Mouse (Mus musculus): ENCODE data around the gene Tcl1. TPM values are rescaled to one million over a fixed set of nuclear protein-coding genes. Genes with fewer than 3 reads are reported as not detected.
"Not testable (repeated sequence)": the region's sequence is repeated elsewhere in the genome, so short reads cannot be mapped to it uniquely, and the experiment has no call there.

Gene Tcl1
- polyA plus RNA-seq, 1 experiment from 2014 or later: not detected

DNA sequence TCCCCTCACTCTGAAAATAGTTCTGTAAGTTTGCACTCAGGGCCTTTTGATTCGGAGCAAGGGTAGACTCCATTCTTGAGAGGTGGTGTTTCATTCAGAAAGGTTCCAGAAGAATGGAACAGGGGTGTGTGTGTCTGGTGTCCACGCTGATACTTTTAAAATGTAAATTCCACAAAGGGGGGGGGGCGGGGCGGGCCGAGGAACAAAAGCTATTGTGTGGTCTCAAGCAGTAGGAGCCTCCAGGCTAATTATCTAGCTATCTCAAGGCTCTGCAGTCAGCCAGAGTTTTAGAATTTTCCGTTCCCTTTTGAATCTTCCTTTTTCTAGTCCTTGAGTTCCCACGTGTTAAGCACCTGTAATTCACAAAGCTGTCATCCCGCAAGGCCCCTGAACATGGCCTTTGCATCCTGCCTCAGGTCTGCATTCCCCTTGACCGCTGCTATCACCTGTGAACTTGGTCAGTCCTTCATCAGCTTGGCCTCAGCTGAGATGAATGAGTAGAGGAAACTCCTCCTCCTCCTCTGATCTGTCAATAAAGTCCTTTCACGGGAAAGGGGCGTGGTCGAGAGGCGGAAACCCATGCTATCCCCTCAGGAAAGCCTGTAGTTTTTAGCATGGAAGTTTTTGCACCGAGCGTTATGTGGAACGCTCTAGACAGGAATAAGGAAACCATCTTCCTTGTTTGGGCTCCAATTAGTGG lies 2.2 kb upstream of the Tcl1 start:
- no peak for ATAC-seq (ENCODE audit: low FRiP score, low read depth)
- Histone ChIP-seq H3K36me3 (no peaks in the 10 kb centered on the region), H3K9me3 (no peaks in the 10 kb centered on the region), H3K4me2 (no peak overlapping the region), H3K27ac (replicated peaks) (no peak overlapping the region), H3K27me3 (no peaks in the 10 kb centered on the region), H3K4me3 (no peak overlapping the region), H3K4me1 (replicated peaks) (no peaks in the 10 kb centered on the region), H3K9ac (no peak overlapping the region)
- WGBS: 40% methylated on average over 16 of the region's 16 CpGs

GRCm38 (mm10) chr12:105217101-105217760 lies 5.4 kb downstream of the Tcl1 start:
- no peak overlapping the region for H3K4me2 ChIP-seq
- H3K36me3 ChIP-seq: no peaks in the 10 kb centered on the region
- H3K9me3 ChIP-seq: no peaks in the 10 kb centered on the region
- H3K27ac ChIP-seq (replicated peaks): no peak overlapping the region
- no peak overlapping the region for H3K4me3 ChIP-seq
- no peaks in the 10 kb centered on the region for H3K27me3 ChIP-seq
- no peak overlapping the region for H3K9ac ChIP-seq
- no peak for ATAC-seq (ENCODE audit: low FRiP score, low read depth)
- no peaks in the 10 kb centered on the region for H3K4me1 ChIP-seq (replicated peaks)
- WGBS: 90% methylated on average over 7 of the region's 7 CpGs

GRCm38 (mm10) chr12:105209231-105209630 lies 13.4 kb downstream of the Tcl1 start:
- Histone ChIP-seq H3K9me3 (no peaks in the 10 kb centered on the region), H3K36me3 (no peaks in the 10 kb centered on the region), H3K4me1 (replicated peaks) (no peaks in the 10 kb centered on the region), H3K27me3 (no peaks in the 10 kb centered on the region), H3K4me3 (no peak overlapping the region), H3K9ac (no peak overlapping the region), H3K27ac (replicated peaks) (no peak overlapping the region), H3K4me2 (no peak overlapping the region)
- WGBS: 95% methylated on average over 7 of the region's 7 CpGs
- no peak for ATAC-seq (ENCODE audit: low FRiP score, low read depth)

GRCm38 (mm10) chr12:105208441-105208840 lies 14.2 kb downstream of the Tcl1 start:
- WGBS: 91% methylated on average over 1 of the region's 1 CpGs
- H3K4me1 ChIP-seq (replicated peaks): no peaks in the 10 kb centered on the region
- ATAC-seq (ENCODE audit: low FRiP score, low read depth): no peak

DNA sequence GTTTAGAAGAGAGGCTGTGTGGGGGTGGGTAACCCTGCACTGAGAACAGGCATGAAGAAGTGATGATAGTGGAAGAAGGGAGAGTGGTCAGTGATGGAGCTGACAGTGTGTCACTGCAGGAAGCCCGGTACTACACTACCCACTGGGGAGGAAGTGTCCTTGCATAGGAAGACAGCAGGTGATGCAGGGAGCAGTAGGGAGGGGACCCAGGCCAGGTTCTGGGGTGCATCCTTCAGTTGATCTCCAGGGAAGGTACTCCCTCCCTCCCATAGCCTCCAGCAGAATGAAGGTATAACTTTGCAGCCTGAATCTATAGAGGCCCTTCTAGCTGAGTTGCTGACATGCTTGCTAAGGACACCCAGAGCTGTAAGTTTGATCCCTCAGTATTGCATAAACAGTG lies 15.5 kb downstream of the Tcl1 start:
- 74% methylated on average over 1 of the region's 1 CpGs for WGBS
- Histone ChIP-seq H3K9ac (no peak overlapping the region), H3K27me3 (no peaks in the 10 kb centered on the region), H3K4me1 (replicated peaks) (no peaks in the 10 kb centered on the region), H3K4me3 (no peak overlapping the region), H3K27ac (replicated peaks) (no peak overlapping the region), H3K9me3 (no peaks in the 10 kb centered on the region), H3K36me3 (no peaks in the 10 kb centered on the region), H3K4me2 (no peak overlapping the region)
- ATAC-seq (ENCODE audit: low FRiP score, low read depth): no peak

More at GRCm38 (mm10) chr12:105208441-105208840, 14.2 kb downstream of the Tcl1 start:
- H3K9me3 ChIP-seq: no peaks in the 10 kb centered on the region
- no peak overlapping the region for H3K4me2 ChIP-seq
- H3K9ac ChIP-seq: no peak overlapping the region
- H3K36me3 ChIP-seq: no peaks in the 10 kb centered on the region
- no peaks in the 10 kb centered on the region for H3K27me3 ChIP-seq
- H3K27ac ChIP-seq (replicated peaks): no peak overlapping the region
- no peak overlapping the region for H3K4me3 ChIP-seq

DNA sequence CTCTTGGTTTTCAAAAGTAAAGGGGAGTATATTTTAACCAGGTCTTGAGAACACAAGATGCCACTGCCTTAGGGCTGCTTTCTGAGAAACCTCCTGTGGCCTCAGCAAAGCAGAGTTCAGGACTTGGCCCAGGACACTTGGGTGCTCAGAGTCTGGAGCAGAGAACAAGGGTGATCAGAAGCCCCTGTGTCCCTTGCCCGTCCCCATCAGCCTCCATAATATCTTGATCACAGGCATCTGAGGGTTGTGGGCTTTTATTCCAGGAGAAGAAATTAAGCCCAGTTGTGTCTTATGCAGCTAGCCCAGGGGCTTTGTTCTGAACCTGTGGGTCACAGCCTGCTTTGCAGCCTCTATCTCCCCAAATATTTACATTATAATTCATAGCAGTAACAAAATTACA lies 20.9 kb downstream of the Tcl1 start, which contains the start of gene Tcl1b4:
Gene Tcl1b4, plus strand, starts transcription at position 301 of the 400 bp plus-strand sequence.
- not testable (repeated sequence) for H3K27me3 ChIP-seq; H3K4me2 ChIP-seq; H3K9me3 ChIP-seq; H3K9ac ChIP-seq; H3K27ac ChIP-seq (replicated peaks); ATAC-seq (ENCODE audit: low FRiP score, low read depth); H3K4me3 ChIP-seq; H3K4me1 ChIP-seq (replicated peaks); H3K36me3 ChIP-seq
- 92% methylated on average over 1 of the region's 1 CpGs for WGBS

- H3K27me3 ChIP-seq; H3K27ac ChIP-seq (replicated peaks); H3K9me3 ChIP-seq; H3K9ac ChIP-seq; H3K4me2 ChIP-seq; H3K4me1 ChIP-seq (replicated peaks); H3K36me3 ChIP-seq; H3K4me3 ChIP-seq; ATAC-seq (ENCODE audit: low FRiP score, low read depth): not testable (repeated sequence)
- 14% methylated on average over 7 of the region's 7 CpGs for WGBS
Measured at GRCm38 (mm10) chr12:105199684-105200497, 22.7 kb downstream of the Tcl1 start.

- H3K4me2 ChIP-seq; H3K36me3 ChIP-seq; H3K27me3 ChIP-seq; H3K9ac ChIP-seq; H3K4me3 ChIP-seq; ATAC-seq (ENCODE audit: low FRiP score, low read depth); H3K9me3 ChIP-seq; H3K27ac ChIP-seq (replicated peaks); H3K4me1 ChIP-seq (replicated peaks): not testable (repeated sequence)
- 96% methylated on average over 6 of the region's 6 CpGs for WGBS
Measured at GRCm38 (mm10) chr12:105190743-105191142, 31.9 kb downstream of the Tcl1 start, which contains the start of gene Tcl1b3. Gene Tcl1b3 (plus strand): TSS chr12:105191043.

GRCm38 (mm10) chr12:105188980-105189379 lies 33.6 kb downstream of the Tcl1 start:
- H3K27me3 ChIP-seq; H3K36me3 ChIP-seq; ATAC-seq (ENCODE audit: low FRiP score, low read depth); H3K4me3 ChIP-seq; H3K4me2 ChIP-seq; H3K4me1 ChIP-seq (replicated peaks); H3K9me3 ChIP-seq; H3K27ac ChIP-seq (replicated peaks); H3K9ac ChIP-seq: not testable (repeated sequence)
- 57% methylated on average over 2 of the region's 2 CpGs for WGBS

GRCm38 (mm10) chr12:105181040-105181644 lies 41.5 kb downstream of the Tcl1 start:
- not testable (repeated sequence) for H3K36me3 ChIP-seq; H3K4me1 ChIP-seq (replicated peaks); H3K9me3 ChIP-seq; H3K4me2 ChIP-seq; H3K27ac ChIP-seq (replicated peaks); ATAC-seq (ENCODE audit: low FRiP score, low read depth); H3K9ac ChIP-seq; H3K4me3 ChIP-seq; H3K27me3 ChIP-seq
- 71% methylated on average over 4 of the region's 4 CpGs for WGBS

- not testable (repeated sequence) for H3K27ac ChIP-seq (replicated peaks); H3K4me3 ChIP-seq; H3K9ac ChIP-seq; ATAC-seq (ENCODE audit: low FRiP score, low read depth); H3K4me2 ChIP-seq; H3K27me3 ChIP-seq; H3K9me3 ChIP-seq; H3K36me3 ChIP-seq; H3K4me1 ChIP-seq (replicated peaks)
- WGBS: 78% methylated on average over 3 of the region's 3 CpGs
Measured at GRCm38 (mm10) chr12:105176044-105176443, 46.5 kb downstream of the Tcl1 start, which contains the start of gene Tcl1b5. Gene Tcl1b5 (plus strand): TSS chr12:105176344.

GRCm38 (mm10) chr12:105174318-105174717 lies 48.3 kb downstream of the Tcl1 start:
- not testable (repeated sequence) for H3K9ac ChIP-seq; H3K27me3 ChIP-seq; H3K9me3 ChIP-seq; H3K4me1 ChIP-seq (replicated peaks); H3K36me3 ChIP-seq; H3K4me2 ChIP-seq; ATAC-seq (ENCODE audit: low FRiP score, low read depth); H3K4me3 ChIP-seq; H3K27ac ChIP-seq (replicated peaks)
- 25% methylated on average over 2 of the region's 2 CpGs for WGBS
